In the genomic region with DNA sequence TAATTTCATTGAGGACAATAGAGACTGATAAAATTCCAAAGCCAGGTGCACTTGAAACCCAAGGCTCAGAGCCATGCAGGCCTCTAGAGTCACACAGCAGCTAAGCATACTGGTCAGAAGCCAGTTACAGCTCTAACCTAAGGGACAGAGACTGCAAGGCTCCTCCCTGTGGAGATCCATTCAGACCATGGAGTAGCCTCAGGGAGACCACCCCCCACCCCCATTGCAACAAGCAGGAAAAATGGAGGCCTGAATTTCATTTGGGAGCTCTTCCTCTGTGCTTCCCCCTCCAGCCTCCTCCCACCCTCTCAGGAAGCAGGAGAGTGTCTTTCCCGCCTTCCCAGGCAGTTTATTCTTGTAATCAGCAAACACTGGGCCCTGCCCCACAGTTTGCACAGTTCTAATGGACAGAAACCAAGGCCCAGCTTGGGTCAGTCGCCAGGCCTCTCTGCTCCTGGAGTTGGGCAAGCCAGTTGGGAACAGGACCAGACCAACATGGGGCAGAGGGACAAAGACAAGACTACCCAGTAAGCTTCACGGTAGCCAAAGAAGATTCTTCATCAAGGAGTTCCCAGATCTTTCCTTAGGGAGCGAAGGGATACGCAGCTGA, we compare ENCODE assay signal across 1 mouse cellular context.
TF ChIP-seq lines count a peak whose summit lies in the region.

No protein-coding gene starts in this region.

TF ChIP-seq in ES-E14, 5 proteins besides CTCF, POLR2A, EP300 and RAD21 (continued from another document):
- TF ChIP-seq ZC3H11A (IDR thresholded peaks at IDR 0.05; ENCODE audit: borderline replicate concordance, low read depth, low read length) (no peak), CHD2 (IDR thresholded peaks at IDR 0.05; ENCODE audit: low read depth, low read length) (no peak), HCFC1 (IDR thresholded peaks at IDR 0.05; ENCODE audit: borderline replicate concordance, insufficient read depth, low read length) (no peak), MAFK (IDR thresholded peaks at IDR 0.05; ENCODE audit: insufficient read depth, low read depth, low read length) (no peak)
